Mouse (Mus musculus) testis, adult 10 weeks (tissue): ENCODE measurements around the gene Srp54b. TPM values are rescaled to one million over a fixed set of nuclear protein-coding genes. Genes with fewer than 3 reads are reported as not detected.

ENCODE experiments used
- polyA plus RNA-seq: library from polyadenylated mRNA; stranded (reverse); fragments of 350-450 nt; fragmentation: Illumina TruSeq; extraction: RNeasy Lipid Tissue Mini Kit (QIAGEN cat#74804); gene quantifications from one replicate; pipeline ENCODE4 v1.2.3, GENCODE M21; 2014; ENCODE audit warnings: low read depth, low replicate concordance

Gene Srp54b
- polyA plus RNA-seq = 2.3 TPM

GRCm38 (mm10) chr12:55154559-55155448 is at the start of gene Srp54b:
Gene Srp54b (plus strand): TSS chr12:55155104.

GRCm38 (mm10) chr12:55124242-55124641 is 30.7 kb upstream of the Srp54b start, which contains the start of gene Fam177a:
Gene Fam177a (plus strand): TSS chr12:55124469.

GRCm38 (mm10) chr12:55199306-55199705 is 44.4 kb downstream of the Srp54b start, which contains the start of gene 1700047I17Rik2:
Gene 1700047I17Rik2 (plus strand): TSS chr12:55199592.

GRCm38 (mm10) chr12:55229626-55230519 is 75.0 kb downstream of the Srp54b start, which contains the start of gene Srp54c:
Gene Srp54c (plus strand): TSS chr12:55230168.

Other genes starting within 250 kb of the Srp54b start
- gene Gm20403, start 168.6 kb upstream of the Srp54b start, polyA plus RNA-seq = not detected
- gene Baz1a, start 140.8 kb upstream of the Srp54b start, polyA plus RNA-seq = 154 TPM
- gene 2700097O09Rik, start 75.0 kb upstream of the Srp54b start, polyA plus RNA-seq = 16.5 TPM
- gene Srp54a, start 74.8 kb upstream of the Srp54b start, polyA plus RNA-seq = 945 TPM
- gene Fam177a, start 30.6 kb upstream of the Srp54b start, polyA plus RNA-seq = 102 TPM
- not detected for gene 1700047I17Rik2, start 44.5 kb downstream of the Srp54b start, polyA plus RNA-seq
- gene Srp54c, start 75.1 kb downstream of the Srp54b start, polyA plus RNA-seq = 229 TPM
- gene 1110008L16Rik, start 144.5 kb downstream of the Srp54b start, polyA plus RNA-seq = 14.2 TPM
- gene Ppp2r3c, start 147.9 kb downstream of the Srp54b start, polyA plus RNA-seq = 82.7 TPM
- 1,545 TPM for gene Psma6, start 229.1 kb downstream of the Srp54b start, polyA plus RNA-seq